Mouse (Mus musculus) CD4-positive helper T cell, adult 2 months (primary cell): ENCODE measurements around the gene Ccdc85c.

Experiments
- DNase-seq: peaks from one replicate; pipeline ENCODE4 v3.0.0-alpha.2; 2012; ENCODE audit warnings: low read depth, missing footprints, low spot score

Gene Ccdc85c

DNA sequence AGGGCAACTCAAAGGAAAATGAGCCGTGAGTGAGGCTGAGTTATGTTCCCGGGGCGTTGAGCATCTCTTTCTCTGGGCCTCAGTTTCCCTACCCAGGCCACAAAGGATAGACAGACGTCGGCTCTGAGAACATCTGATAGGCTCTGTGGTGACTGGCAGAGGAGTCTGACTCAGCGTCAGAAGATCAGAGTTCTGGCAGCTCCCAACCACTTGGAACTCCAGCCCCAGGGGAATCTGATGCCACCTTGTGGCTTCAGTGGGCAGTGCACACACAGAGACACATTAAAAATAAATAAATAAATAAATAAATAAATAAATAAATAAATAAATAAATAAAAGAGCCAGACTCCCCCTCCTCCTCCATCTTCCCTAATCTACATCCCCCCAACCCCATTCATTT, 21.8 kb upstream of the Ccdc85c start:
- DNase-seq: no peak

DNA sequence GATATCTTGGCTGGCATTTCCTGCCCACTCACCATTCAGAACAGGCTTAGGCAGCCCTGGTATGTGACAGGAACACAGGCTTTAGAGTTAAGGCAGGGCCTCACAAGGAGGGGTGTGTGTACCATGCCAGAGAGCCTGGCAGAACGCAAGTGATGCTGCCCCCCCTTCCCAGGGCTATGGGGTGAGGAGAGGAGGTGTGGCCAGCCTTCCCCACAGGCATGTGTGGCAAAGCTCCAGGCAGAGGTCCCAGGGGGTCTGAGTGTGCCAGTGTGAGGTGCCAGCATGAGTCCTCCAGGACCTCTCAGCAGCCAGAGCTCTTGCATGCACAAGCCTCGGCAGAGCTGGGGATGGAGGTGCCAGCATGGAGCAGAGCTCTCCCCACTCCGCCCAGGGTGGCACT, 19.4 kb upstream of the Ccdc85c start:
- DNase-seq: no peak

DNA sequence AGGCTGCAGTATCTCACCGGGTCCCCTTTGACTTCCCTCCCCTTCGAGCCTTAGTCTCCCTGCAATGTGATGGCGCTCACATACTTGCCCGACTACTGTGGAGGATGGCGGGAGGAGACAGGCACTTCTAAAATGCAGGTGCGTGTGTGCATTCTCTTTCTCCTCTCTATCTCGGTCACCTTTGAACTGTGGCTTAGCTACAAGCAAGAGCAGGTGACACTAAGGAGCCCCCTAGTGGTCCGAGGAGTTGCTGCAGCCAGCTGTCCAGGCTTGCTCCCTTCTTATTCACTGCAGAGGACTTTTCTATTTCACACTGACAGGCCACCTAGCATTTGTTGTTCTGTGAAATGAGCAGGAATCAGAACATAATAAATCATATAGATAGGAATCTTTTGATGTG, 17.7 kb upstream of the Ccdc85c start:
- peak; percentile 67 for DNase-seq

DNA sequence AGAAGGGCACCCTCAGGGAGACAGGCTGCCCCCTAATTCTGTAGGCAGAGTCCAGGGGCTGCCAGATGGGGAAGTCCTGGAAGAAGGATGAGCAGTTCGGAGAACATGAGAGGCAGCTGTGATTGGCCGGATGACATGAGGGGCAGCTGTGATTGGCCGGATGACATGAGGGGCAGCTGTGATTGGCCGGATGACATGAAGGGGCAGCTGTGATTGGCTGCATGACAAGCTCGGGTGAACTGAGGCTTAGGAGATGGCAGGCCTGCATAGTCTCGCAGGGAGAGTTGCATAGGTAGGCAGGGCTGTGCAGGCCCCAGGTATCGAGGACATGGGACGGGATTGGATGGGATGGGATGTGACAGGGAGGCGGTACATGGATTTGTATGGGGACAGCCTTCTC, 17.2 kb upstream of the Ccdc85c start:
- no peak for DNase-seq

DNA sequence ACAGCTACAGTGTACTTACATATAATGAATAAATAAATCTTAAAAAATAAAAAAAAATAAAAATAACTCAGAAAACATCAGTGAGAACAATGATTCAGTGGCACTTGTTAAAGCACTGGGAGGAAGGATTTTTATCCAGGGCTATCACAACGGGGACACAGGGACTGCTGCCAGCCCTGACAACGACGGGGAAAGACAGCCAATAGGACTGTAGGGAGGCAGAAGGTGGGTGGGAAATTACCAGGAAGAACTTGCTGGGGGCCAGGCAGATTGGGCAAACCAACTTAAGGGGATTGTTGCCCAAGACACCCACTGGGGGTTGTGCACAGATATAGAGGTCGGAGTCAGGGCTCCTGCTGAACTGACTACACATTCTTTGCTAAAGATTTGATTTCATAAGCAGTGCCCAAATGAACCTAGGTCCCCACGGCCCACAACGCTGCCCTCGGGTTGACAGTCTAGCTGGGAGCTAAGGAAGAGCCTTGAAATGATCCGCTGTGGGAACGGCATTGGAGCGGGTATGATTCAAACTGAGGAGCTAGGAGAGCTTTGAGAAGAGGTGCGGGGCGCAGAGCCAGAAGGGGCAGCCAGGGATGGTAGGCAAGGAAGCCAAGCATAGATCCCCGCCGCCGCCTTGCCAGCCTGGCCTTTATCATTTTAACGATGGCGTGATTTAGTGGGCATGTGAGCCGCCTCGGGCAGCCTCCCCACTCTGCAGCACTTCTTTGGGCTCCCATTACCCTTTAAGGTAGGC, 13.1 kb upstream of the Ccdc85c start:
- DNase-seq: no peak

DNA sequence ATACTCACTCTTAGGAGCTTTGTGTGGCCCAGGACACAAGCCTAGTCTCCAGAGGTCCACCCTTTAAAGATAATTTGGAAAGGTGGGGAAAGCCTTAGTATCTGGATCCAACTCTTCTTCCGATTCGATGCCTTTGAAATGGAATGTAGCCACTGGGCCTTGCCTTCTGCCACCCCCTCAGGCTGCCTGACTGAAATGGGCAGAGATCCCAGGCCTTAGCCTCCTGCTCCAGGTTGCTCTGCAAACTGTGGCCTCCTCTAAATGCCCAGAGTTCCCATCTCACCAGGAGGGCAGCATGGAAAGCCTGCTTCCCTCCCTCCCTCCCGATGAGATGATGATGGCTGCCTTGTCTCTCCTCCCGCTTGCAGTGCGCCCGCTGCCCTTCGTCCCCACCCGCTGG, 11.8 kb upstream of the Ccdc85c start:
- no peak for DNase-seq

DNA sequence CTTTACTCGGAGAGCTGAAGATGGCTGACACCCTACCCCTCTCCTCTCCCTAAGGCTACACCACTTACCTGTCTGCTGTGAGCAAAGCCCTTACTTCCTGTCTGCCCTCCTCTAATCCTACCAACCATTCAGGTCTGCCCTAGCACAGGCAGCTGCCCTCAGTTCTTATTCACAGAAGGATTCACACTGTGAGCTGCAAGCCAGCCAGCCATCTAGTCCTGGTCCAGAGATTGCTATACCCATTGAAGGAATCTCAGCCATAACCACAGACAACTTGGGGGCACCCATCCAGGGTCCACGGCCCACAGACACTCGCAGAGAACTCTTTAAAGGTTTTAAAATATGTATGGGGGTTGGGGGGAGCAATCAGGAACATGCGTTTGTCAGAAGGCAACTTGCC, 11.2 kb upstream of the Ccdc85c start:
- DNase-seq: no peak

DNA sequence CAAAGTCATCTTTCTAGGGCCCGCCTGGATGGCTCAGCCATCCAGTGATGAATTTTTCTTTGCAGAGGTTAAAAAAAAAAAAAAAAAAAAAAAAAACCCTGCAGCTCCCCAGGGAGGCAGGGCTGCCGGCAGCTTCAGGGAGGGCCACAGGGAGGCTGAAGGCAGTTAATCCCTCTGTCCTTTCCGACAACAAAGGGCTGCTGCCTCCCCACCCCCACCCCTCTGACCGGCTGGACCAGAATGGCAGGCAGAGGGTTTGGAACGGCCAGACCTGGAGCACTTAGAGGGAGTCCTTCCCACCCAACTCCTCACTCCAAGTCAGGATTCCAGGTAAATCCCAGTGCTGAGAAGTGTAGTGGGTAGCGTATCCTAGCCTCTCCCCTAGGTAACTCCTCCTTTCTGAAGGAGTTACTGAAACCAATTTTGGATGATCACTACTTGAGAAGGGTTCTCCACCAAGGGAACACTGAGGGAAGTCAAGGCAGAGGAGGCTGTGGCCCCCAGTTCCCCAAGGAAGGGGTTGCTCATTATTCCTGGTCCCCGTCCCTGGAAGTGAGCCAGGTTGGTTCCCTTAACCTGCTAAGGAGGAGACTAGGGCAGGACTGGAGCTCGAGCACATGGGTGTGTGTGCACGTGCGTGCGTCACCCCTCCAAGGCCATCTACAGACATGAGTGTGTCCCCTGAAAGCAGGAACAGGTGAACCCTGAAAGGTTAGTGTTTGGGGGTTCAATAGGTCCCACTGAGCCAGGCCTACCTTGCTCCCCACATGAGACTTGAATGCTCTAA, 10.2 kb upstream of the Ccdc85c start:
- no peak for DNase-seq

DNA sequence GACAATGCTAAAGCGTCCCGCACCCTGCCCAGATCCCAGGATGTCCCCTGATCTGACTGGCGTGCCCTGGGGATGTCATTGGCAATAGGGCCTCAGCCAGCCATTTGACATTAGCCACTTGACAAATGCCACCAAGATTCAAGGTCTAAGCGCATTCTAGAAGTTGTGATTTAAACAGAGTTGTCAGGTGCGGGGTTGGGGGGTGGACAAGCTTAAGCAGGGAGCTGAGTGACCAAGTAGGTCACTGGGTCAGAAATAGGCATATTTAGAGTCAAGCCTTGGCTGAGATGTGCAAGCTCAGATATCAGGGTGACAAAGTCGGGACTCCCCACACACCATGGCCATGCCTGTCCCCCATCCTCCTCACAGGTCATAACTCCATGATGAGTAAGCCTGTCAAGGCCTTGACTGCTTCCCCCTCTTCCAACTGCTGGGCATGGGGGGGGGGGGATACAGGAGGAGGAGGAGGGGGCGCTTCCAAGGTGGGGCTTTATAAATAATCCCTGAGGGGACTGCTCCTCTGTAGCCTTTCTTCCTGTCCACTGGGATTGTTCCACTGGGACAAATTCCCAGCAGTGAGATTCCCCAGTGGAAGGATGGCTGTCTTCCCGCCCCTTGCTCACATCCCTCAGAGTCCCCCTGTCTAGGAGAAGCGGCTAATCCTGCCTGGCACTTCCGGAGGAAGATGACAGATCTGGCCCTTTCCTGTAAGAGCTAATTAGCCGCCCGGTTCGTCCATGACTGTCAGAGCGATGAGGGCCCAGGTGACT, 9.4 kb upstream of the Ccdc85c start:
- no peak for DNase-seq

DNA sequence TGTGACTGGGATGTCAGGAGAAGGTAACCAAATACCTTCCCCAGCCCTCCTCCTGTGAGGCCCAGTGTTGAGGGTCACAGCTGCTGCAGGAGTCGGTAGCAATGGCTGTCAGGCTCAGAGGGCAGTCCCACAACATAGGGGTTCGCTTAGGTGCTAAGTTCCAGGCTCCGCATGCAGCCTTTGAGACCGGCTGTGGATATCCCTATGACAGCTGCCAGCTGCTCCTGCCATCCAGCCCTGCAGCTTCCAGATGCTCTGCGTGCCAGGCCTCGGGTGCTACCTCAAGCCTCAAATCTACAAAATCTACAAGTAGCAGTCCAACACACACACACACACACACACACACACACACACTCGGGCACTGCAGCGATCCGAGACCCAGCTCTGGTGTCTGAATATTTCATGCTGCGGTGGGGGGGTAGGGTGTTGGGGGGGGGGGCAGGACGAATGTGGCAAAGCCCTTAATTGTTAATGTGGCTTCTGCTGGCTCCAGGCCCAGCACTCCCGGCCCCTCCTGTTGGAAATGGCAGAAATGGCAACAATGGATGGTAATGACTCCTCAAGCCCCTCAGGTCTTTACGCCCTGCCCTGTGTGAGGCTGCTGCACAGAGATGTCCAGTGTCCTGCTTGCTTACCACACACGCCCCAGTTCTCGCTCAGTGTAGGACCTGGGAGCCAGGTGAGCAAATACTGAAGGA, 3.1 kb upstream of the Ccdc85c start:
- DNase-seq: no peak

DNA sequence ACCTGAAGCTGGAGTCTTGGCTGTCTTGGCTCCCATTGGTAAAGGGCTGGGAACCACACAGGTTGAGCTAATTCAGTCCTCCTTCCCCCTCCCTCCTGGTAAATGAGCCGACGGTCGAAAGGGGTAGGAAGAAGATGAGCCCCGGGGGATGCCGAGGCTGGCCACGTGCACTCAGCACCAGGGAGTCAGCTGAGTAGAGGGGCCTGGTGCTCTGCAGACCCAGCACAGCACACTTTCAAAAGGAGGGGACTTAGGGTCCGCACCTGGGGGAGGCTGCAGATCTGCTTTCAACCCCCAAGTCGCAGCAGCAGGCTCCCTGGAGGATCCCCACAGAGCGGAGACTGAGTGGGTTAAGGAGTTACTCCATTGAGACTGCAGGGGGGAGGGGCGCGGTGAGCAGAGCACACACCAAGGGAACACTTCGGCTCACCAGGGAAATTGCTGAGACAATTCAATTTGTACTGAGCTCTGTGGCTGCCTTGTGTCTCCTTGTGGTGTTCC, 2.2 kb upstream of the Ccdc85c start:
- no peak for DNase-seq

DNA sequence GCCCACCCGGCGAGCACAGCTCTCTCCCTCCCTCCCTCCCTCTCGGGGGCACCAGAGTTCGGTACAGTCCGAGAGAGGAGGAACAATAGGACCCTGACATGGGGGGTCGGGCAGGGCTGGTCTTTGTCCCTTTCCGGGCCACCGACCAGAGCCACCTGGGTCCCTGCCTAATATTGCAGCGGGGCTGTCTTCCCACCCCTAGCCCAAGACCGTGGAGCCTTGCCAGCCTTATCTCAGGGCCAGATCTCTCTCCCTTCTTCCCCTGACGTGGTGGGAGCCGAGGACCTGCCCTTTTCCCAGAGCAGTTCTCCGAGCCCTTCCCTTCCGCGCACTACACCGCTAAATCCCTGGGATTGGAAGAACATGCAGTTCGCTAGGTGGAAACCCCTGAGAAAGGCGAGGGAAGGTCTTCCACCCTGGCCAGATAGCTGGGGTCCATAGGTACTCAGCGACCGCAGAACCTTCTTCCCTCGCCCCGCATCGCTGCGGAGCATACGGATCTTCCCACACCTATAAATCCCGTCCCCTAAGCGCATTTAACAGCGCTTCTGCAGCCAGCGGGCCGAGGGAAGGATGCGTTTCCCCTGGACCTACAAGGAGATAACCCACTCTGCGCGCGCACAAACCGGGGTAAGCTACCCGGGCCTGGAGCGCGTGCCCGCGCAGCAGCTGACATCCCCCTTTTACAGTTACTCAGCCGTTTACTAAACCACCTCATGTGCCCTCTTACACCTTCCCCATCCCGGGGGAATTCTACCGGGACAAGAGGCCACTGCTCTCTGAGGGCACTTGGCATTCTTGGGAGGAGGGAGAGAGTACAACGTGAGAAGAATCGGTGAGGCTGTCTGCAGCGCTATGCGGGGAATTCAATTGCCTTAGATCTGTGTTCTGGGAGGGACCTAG, 946 bp upstream of the Ccdc85c start:
- DNase-seq: peak; percentile 33

DNA sequence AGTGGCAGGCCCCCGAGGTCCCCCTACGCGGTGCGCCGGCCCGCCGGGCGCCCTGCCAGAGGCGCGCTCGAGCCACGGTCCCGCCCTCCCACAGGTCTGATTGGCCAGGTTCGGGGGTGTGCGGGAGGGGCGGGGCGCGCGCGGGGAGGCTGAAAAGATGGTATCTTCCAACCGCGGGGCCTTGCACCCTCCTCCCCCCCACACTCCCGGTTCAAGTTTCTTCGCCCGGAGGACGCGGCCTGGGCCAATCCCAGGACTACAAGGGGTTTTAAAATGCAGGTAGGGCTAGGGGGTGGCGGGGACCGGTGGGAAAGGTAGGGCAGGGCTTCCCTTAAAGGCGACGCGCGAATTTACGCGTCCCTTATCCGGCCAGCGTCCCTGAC, 274 bp upstream of the Ccdc85c start:
- peak; percentile 98 for DNase-seq

DNA sequence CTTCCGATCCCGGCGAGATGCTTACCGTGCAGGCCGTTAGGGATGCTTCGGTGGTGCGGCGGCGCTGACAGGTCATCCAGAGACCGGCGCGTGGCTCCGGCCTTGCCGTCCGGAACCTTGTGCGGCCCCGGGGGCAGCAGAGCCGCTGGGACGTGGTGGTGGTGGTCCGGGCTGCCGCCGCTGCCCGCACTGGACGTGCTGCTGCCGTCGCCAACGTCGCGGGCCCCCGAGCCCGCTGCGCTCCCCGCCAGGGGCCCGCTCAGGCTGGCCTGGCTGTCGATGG, 971 bp downstream of the Ccdc85c start:
- no peak for DNase-seq

DNA sequence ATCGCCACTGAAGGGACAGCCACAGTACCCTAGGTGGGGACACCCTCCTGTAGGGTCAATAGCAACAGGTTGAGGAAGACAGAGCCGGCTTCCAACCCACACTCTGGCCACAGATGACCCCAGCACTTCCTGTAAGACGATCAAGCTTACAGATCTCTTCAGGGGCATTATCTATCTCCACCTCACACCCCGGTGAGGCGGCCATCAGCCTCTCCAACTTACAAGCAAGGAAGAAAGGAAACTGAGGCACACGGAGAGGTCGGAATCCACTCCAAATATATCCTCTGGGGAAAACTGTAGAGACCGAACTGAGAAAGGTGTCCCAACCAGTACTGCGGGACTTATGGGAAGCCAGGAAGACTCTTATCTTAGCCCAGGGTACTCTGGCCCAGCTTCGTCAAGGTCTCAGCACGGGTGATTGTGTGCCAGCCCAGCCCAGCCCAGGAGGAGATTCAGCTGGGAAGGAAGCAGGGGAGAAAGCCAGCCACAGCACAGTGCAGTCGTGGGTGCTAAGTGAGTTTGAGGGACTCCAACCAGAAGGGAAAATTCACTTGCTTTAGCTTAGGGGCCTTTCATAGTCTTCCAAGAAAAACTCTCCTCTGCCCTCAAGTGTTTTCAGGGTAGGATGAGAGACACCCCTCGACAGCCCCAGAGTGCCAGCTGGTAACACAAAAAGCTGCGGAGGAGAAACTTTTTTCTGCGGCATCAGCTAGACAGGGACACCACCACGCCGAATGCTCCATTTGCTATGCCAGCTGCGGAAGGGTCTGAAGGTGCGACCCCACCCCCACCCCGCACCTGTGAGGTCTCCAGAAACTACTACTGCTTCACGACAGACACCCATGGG, 1.5 kb downstream of the Ccdc85c start:
- DNase-seq: peak; percentile 12

DNA sequence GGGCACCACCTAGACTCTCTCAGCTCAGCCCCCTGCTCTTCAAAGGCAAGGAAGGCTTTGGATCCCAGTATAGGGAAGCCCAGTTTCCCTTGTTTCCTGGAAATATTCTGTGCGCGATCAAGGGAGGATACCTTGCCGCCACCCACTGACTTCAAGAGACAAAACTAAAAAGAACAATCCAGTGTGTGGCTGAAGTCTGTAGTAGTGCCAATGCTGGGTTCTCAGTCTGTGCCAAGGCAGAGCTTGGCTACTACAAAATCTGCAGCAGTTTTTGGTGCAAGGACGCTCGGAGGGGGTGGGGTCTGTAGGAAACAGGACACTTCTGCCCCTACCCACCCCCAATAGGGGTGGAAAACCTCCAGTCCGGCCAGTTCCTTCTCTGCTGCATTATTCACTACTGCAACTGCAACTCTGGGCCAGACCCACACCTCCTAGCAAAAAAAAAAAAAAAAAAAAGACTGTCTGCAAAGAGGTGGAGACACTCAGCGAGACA, 3.0 kb downstream of the Ccdc85c start:
- no peak for DNase-seq

DNA sequence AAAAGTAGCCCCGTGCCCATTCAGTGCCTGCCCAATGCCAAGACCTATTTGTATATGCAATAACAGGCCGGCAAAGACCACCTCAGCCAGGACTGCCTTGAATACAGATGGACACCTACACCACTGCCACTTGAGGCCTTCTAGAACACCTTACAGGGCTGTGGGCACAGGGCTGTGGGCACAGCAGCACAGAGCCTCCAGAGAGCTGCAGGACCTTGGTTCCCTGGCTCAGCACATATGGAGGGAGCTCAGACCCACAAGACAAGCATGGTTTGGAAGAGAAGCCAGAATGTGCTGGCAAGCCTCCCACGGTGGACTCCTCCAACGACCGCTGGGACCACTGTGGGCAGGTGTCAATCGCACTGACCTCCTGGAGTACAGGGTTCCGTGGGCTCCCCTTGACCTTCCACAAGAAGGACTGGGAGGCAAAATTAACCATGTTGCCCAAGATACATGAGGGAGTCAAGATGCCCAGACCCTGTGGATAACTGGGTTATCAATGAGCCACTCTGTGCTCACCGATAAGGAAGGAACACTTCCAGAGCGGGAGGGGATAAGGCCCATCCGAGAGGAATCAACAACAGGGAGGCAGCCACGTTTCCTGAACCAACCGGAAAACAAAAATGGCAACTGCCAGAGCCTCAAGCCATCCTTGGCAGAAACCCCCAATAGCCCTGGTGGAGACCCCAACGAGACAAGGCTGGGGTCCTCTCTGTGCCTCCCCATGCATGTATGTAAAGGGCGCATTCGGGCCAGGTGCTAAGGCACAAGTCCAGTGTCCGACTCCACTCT, 3.7 kb downstream of the Ccdc85c start:
- DNase-seq: no peak

DNA sequence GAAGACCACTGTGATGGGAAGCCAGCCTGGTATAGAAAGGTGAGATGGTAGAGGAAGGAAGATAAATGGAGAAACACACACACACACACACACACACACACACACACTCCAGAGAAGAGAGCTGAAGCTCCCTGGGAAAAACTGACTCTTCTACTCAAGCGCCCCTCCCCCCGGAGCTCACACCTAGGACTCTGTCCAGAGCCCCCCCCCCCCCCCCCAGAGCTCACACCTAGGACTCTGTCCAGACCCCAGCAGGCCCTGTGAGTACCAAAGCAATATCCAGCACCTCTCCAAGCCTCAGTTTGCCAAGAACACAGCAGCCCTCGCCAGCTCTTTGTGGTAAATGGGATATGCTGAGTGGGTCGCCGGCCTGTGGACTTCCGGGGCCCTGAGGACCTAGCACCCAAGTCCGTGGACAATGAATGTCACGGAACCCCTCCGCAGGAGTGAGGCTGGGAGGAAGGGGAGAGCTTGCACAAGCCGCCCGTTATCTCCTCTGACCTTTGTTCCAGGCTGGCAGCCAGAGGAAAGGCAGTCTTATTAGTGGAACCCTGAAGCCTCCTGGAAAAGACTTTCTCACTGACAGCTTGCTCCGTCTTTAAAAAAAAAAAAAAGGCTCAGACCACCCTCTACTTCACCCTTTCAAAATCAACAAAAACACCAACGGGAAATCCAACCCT, 4.8 kb downstream of the Ccdc85c start:
- no peak for DNase-seq
